Mouse (Mus musculus): ENCODE measurements at regions not wholly inside any gene's neighbourhood (a gene's known extent, or its start where the extent isn't known, plus 50 kb on each side); places are given as distances from the start of the nearest gene placed in this dataset.

GRCm38 (mm10) chr7:67435643-67436339 lies 63.1 kb upstream of the Mef2a start:
- Histone ChIP-seq H3K36me3 (ENCODE audit: control insufficient read depth, insufficient read depth) (no peaks in the 10 kb centered on the region), H3K4me3 (ENCODE audit: low read length) (no peak overlapping the region), H3K27me3 (ENCODE audit: control insufficient read depth, insufficient read depth, low read length) (no peaks in the 10 kb centered on the region), H3K9ac (ENCODE audit: low read length) (0 out of 2 replicates have a peak overlapping the region, but pooled peaks have one; percentile 10), H3K27ac (ENCODE audit: low read length) (peak overlapping the region; percentile 80), H3K4me2 (ENCODE audit: low read depth, low read length) (0 out of 2 replicates have a peak overlapping the region, but pooled peaks have one; percentile 7), H3K4me1 (ENCODE audit: control insufficient read depth, insufficient read depth, low read length) (peaks cover 23% of the 10 kb centered on the region), H3K9me3 (replicated peaks; ENCODE audit: control insufficient read depth, low read length) (no peaks in the 10 kb centered on the region)
- WGBS: 22% methylated on average over 11 of the region's 11 CpGs
- ATAC-seq (replicated peaks; ENCODE audit: extremely low read depth, insufficient read depth, low FRiP score): peak; percentile 78

- 86% methylated on average over 7 of the region's 7 CpGs for WGBS
- H3K4me2 ChIP-seq (ENCODE audit: low read depth, low read length): no peak overlapping the region
- no peaks in the 10 kb centered on the region for H3K36me3 ChIP-seq (ENCODE audit: control insufficient read depth, insufficient read depth)
- no peaks in the 10 kb centered on the region for H3K27me3 ChIP-seq (ENCODE audit: control insufficient read depth, insufficient read depth, low read length)
- H3K4me3 ChIP-seq (ENCODE audit: low read length): no peak overlapping the region
- no peak overlapping the region for H3K27ac ChIP-seq (ENCODE audit: low read length)
- no peak for ATAC-seq (replicated peaks; ENCODE audit: extremely low read depth, insufficient read depth, low FRiP score)
- no peak overlapping the region for H3K9ac ChIP-seq (ENCODE audit: low read length)
- peaks cover 5% of the 10 kb centered on the region for H3K4me1 ChIP-seq (ENCODE audit: control insufficient read depth, insufficient read depth, low read length)
- H3K9me3 ChIP-seq (replicated peaks; ENCODE audit: control insufficient read depth, low read length): no peaks in the 10 kb centered on the region
Observed at GRCm38 (mm10) chr7:67430987-67431386, 58.3 kb upstream of the Mef2a start.

GRCm38 (mm10) chr7:67430041-67430440 lies 57.4 kb upstream of the Mef2a start:
- H3K9me3 ChIP-seq (replicated peaks; ENCODE audit: control insufficient read depth, low read length): no peaks in the 10 kb centered on the region
- H3K4me3 ChIP-seq (ENCODE audit: low read length): no peak overlapping the region
- H3K27me3 ChIP-seq (ENCODE audit: control insufficient read depth, insufficient read depth, low read length): no peaks in the 10 kb centered on the region
- ATAC-seq (replicated peaks; ENCODE audit: extremely low read depth, insufficient read depth, low FRiP score): no peak
- H3K36me3 ChIP-seq (ENCODE audit: control insufficient read depth, insufficient read depth): no peaks in the 10 kb centered on the region
- peaks cover 4% of the 10 kb centered on the region for H3K4me1 ChIP-seq (ENCODE audit: control insufficient read depth, insufficient read depth, low read length)
- H3K4me2 ChIP-seq (ENCODE audit: low read depth, low read length): no peak overlapping the region
- 66% methylated on average over 4 of the region's 4 CpGs for WGBS
- H3K9ac ChIP-seq (ENCODE audit: low read length): no peak overlapping the region
- H3K27ac ChIP-seq (ENCODE audit: low read length): no peak overlapping the region

DNA sequence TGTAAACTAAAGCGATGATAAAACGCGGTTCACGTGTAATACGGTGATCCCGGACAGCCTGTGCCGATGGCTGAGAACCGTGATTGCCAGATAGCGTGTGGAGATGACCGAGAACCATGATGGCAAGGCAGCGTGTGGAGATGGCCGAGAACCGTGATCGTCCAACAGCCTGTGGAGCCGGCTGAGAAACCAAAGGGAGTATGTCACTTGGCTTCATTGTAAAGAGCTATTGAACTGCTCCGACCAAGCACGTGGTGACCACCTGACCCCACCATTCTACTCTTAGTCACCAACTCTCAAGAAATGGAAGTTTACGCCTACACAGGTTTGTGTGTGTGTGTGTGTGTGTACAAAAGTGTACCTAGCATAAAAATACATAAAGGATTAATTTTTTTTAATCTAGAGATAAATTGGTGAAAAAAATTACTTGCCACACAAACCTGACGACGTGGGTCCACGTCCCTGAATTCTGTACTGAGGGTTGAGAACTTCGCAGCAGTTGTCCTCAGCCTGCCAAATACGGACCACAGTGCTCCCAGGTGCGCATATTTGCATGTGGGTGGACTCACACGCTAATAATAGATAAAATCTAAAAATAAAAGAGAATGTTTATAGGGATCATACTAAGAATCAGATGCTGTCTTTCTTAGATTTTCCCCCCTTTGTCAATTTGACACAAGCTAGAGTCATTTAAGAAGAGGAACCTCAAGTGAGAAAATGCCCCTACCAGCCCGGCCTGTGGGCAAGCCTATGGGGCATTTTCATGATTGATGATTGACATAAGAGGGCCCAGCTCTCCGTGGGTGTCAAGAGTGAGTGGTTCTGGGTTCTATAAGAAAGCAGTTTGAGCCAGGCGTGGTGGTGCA lies 56.6 kb upstream of the Mef2a start:
- H3K36me3 ChIP-seq (ENCODE audit: control insufficient read depth, insufficient read depth): no peaks in the 10 kb centered on the region
- no peaks in the 10 kb centered on the region for H3K9me3 ChIP-seq (replicated peaks; ENCODE audit: control insufficient read depth, low read length)
- peaks cover 10% of the 10 kb centered on the region for H3K4me1 ChIP-seq (ENCODE audit: control insufficient read depth, insufficient read depth, low read length)
- H3K27me3 ChIP-seq (ENCODE audit: control insufficient read depth, insufficient read depth, low read length): no peaks in the 10 kb centered on the region
- H3K4me3 ChIP-seq (ENCODE audit: low read length): no peak overlapping the region
- no peak overlapping the region for H3K27ac ChIP-seq (ENCODE audit: low read length)
- ATAC-seq (replicated peaks; ENCODE audit: extremely low read depth, insufficient read depth, low FRiP score): no peak
- H3K9ac ChIP-seq (ENCODE audit: low read length): no peak overlapping the region
- H3K4me2 ChIP-seq (ENCODE audit: low read depth, low read length): no peak overlapping the region
- WGBS: 92% methylated on average over 28 of the region's 28 CpGs

GRCm38 (mm10) chr7:67428388-67428787 lies 55.7 kb upstream of the Mef2a start:
- Histone ChIP-seq H3K4me1 (ENCODE audit: control insufficient read depth, insufficient read depth, low read length) (peaks cover 10% of the 10 kb centered on the region), H3K27ac (ENCODE audit: low read length) (no peak overlapping the region), H3K4me3 (ENCODE audit: low read length) (no peak overlapping the region), H3K9me3 (replicated peaks; ENCODE audit: control insufficient read depth, low read length) (no peaks in the 10 kb centered on the region), H3K27me3 (ENCODE audit: control insufficient read depth, insufficient read depth, low read length) (no peaks in the 10 kb centered on the region), H3K9ac (ENCODE audit: low read length) (no peak overlapping the region), H3K4me2 (ENCODE audit: low read depth, low read length) (no peak overlapping the region), H3K36me3 (ENCODE audit: control insufficient read depth, insufficient read depth) (no peaks in the 10 kb centered on the region)
- no peak for ATAC-seq (replicated peaks; ENCODE audit: extremely low read depth, insufficient read depth, low FRiP score)
- 85% methylated on average over 3 of the region's 3 CpGs for WGBS

GRCm38 (mm10) chr7:67426076-67426475 lies 53.4 kb upstream of the Mef2a start:
- Histone ChIP-seq H3K4me2 (ENCODE audit: low read depth, low read length) (no peak overlapping the region), H3K4me1 (ENCODE audit: control insufficient read depth, insufficient read depth, low read length) (peaks cover 25% of the 10 kb centered on the region), H3K36me3 (ENCODE audit: control insufficient read depth, insufficient read depth) (no peaks in the 10 kb centered on the region), H3K4me3 (ENCODE audit: low read length) (no peak overlapping the region), H3K27me3 (ENCODE audit: control insufficient read depth, insufficient read depth, low read length) (no peaks in the 10 kb centered on the region), H3K27ac (ENCODE audit: low read length) (no peak overlapping the region), H3K9me3 (replicated peaks; ENCODE audit: control insufficient read depth, low read length) (no peaks in the 10 kb centered on the region), H3K9ac (ENCODE audit: low read length) (no peak overlapping the region)
- ATAC-seq (replicated peaks; ENCODE audit: extremely low read depth, insufficient read depth, low FRiP score): no peak

- Histone ChIP-seq H3K9ac (ENCODE audit: low read length) (no peak overlapping the region), H3K27ac (ENCODE audit: low read length) (peak overlapping the region; percentile 26), H3K9me3 (replicated peaks; ENCODE audit: control insufficient read depth, low read length) (no peaks in the 10 kb centered on the region), H3K4me2 (ENCODE audit: low read depth, low read length) (no peak overlapping the region), H3K4me3 (ENCODE audit: low read length) (no peak overlapping the region), H3K36me3 (ENCODE audit: control insufficient read depth, insufficient read depth) (no peaks in the 10 kb centered on the region), H3K4me1 (ENCODE audit: control insufficient read depth, insufficient read depth, low read length) (peaks cover 28% of the 10 kb centered on the region), H3K27me3 (ENCODE audit: control insufficient read depth, insufficient read depth, low read length) (no peaks in the 10 kb centered on the region)
- ATAC-seq (replicated peaks; ENCODE audit: extremely low read depth, insufficient read depth, low FRiP score): no peak
- whole genome bisulfite sequencing: 29% methylated on average over 1 of the region's 1 CpGs
Observed at GRCm38 (mm10) chr7:67425581-67425980, 52.9 kb upstream of the Mef2a start.

GRCm38 (mm10) chr7:67424810-67425485 lies 52.3 kb upstream of the Mef2a start:
- H3K36me3 ChIP-seq (ENCODE audit: control insufficient read depth, insufficient read depth): no peaks in the 10 kb centered on the region
- H3K4me1 ChIP-seq (ENCODE audit: control insufficient read depth, insufficient read depth, low read length): peaks cover 33% of the 10 kb centered on the region
- H3K9me3 ChIP-seq (replicated peaks; ENCODE audit: control insufficient read depth, low read length): no peaks in the 10 kb centered on the region
- H3K27ac ChIP-seq (ENCODE audit: low read length): peak overlapping the region; percentile 26
- ATAC-seq (replicated peaks; ENCODE audit: extremely low read depth, insufficient read depth, low FRiP score): no peak
- H3K4me2 ChIP-seq (ENCODE audit: low read depth, low read length): no peak overlapping the region
- WGBS: 48% methylated on average over 8 of the region's 8 CpGs
- no peak overlapping the region for H3K4me3 ChIP-seq (ENCODE audit: low read length)
- H3K27me3 ChIP-seq (ENCODE audit: control insufficient read depth, insufficient read depth, low read length): no peaks in the 10 kb centered on the region
- H3K9ac ChIP-seq (ENCODE audit: low read length): no peak overlapping the region
